Mouse (Mus musculus) myocyte (in vitro differentiated cells): ENCODE data around the gene Tfap4.

Experiments used
- MAX ChIP-seq: IDR thresholded peaks from one replicate; pipeline ENCODE4 v1.6.1; 2011; ENCODE audit warnings: low read depth, mild to moderate bottlenecking, control low read depth
- MYOG ChIP-seq, 3 experiments: IDR thresholded peaks; one replicate each; pipeline ENCODE4 v1.6.1; 2011; ENCODE audit warnings: control low read depth in 2 of 3, low read depth in 2 of 3, mild to moderate bottlenecking in 2 of 3; ENCODE audit not compliant: insufficient read length in 2 of 3, control insufficient read depth in 1 of 3, insufficient read depth in 1 of 3
- POLR2A ChIP-seq: IDR thresholded peaks from one replicate; pipeline ENCODE4 v1.6.1; 2011; ENCODE audit warnings: low read depth, mild to moderate bottlenecking, control low read depth, moderate library complexity; ENCODE audit not compliant: insufficient read length
- POLR2AphosphoS2 ChIP-seq: IDR thresholded peaks from one replicate; pipeline ENCODE4 v1.6.1; 2011; ENCODE audit warnings: low read depth, control low read depth; ENCODE audit not compliant: insufficient read length
- TCF12 ChIP-seq: IDR thresholded peaks from one replicate; pipeline ENCODE4 v1.6.1; 2011; ENCODE audit warnings: mild to moderate bottlenecking, control low read depth; ENCODE audit not compliant: poor library complexity, insufficient read depth, severe bottlenecking
- USF1 ChIP-seq: IDR thresholded peaks from one replicate; pipeline ENCODE4 v1.6.1; 2011; ENCODE audit warnings: low read depth, mild to moderate bottlenecking, control low read depth, moderate library complexity

GRCm38 (mm10) chr16:4519157-4519556 is 40.5 kb downstream of the Tfap4 start:
- TF ChIP-seq POLR2A (no peak), MYOG (IDR thresholded peaks at IDR 0.05; ENCODE audit: control insufficient read depth in 1 of 3, insufficient read depth in 1 of 3, insufficient read length in 2 of 3, low read depth in 2 of 3) (peak in 2 of 3 experiments; percentile 3 to 71), POLR2AphosphoS2 (no peak), USF1 (no peak), MAX (no peak), TCF12 (no peak)
